Mouse (Mus musculus) liver, embryonic 14.5 days (tissue): ENCODE data around the gene Rps12-ps3.

Experiments
- CTCF ChIP-seq: IDR thresholded peaks from 2 replicates; pipeline ENCODE4 v1.5.1; 2016; ENCODE audit warnings: antibody characterized with exemption, low read depth, control low read depth
- EP300 ChIP-seq: IDR thresholded peaks from 2 replicates; pipeline ENCODE4 v1.6.1; 2016; ENCODE audit warnings: antibody characterized with exemption, low read depth

DNA sequence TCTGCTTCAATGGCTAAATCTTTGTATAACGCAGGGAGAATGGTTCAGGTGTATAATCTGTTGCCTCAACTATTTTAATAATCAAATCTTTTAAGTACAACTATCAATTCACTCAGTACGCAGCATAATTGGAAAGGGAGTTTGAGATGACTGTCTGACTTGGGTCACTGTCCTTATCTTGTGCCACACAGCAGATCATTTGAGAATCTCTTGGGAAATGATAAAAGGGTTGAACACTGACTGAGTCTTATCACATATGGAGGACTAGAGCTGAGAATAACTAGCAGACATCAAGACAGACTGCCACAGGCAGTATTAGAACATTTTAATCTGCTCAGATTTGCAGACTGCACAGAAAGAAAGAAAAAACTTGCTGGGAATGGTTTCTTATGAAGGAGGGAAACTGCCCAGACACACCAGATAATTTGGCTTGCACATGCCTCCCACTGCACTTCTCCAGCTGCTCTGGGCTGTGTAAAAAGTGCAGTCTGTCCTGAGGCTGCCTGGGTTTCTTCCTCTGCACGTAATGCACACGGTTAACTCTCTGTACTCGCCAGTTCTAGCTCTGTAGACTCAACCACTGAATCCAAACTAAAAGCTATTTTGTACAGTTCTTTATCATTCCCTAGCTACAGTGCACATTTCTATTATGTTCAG lies 29.8 kb upstream of the Rps12-ps3 start:
- TF ChIP-seq CTCF: no peak
- no peak for TF ChIP-seq EP300
